Mouse (Mus musculus) embryonic stem cell, embryonic (primary cell): ENCODE data around the gene Hnrnpll.

Experiments used
- CTCF ChIA-PET, 4 experiments: fragments of 300-600 bp in 2 of 4; fragments of 350-600 bp in 2 of 4; sonication (Branson Sonifier 250); formaldehyde crosslinking; loops; one replicate each; lab custom pipeline; 2022; ENCODE audit warnings: inconsistent platforms in 2 of 4; lab: Charles Lee
- POLR2A ChIA-PET, 4 experiments: fragments of 300-600 bp in 2 of 4; fragments of 350-600 bp in 2 of 4; sonication (Branson Sonifier 250); formaldehyde crosslinking; loops; one replicate each; lab custom pipeline; 2022; ENCODE audit warnings: antibody characterized with exemption in 4 of 4, inconsistent platforms in 1 of 4; lab: Charles Lee

Gene Hnrnpll

DNA sequence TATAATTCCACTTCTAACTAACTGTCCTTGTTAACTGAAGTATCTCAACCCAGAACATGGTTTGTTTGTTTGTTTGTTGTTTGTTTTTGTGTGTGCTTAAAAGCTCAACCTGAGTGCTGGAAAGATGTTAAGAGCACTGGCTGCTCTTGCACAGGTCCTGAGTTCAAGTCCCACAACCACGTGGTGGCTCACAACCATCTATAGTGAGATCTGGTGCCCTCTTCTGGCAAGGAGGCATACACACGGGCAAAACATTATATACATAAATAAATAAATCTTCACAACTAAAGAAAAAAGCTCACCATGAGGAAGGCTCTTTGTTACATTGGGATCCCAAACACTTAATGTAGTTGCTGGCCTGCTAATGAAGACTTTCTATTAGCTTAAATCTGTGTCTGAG is 41.6 kb downstream of the Hnrnpll start:
- CTCF ChIA-PET, result interaction anchor here in 3 of 4 experiments (0.5 to 1.7 kb wide), 7 partner anchors 10 to 166 kb away, joined by 3 to 4 read pairs (median 4); no protein-coding TSS in a partner anchor
- POLR2A ChIA-PET, result interaction anchor here in 3 of 4 experiments (0.5 to 1.6 kb wide), 8 partner anchors 10 to 322 kb away, joined by 3 to 5 read pairs (median 3); partner anchors contain the start of genes Srsf7 (in 2 of the 3) and Ttc39d (in 2 of the 3)

- ChIA-PET CTCF (interaction anchor here in 3 of 4 experiments (0.5 to 2.6 kb wide), 13 partner anchors 8 to 1171 kb away, joined by 3 to 18 read pairs (median 4); no protein-coding TSS in a partner anchor), POLR2A (interaction anchor here in 3 of 4 experiments (0.7 to 3.2 kb wide), 15 partner anchors 11 to 188 kb away, joined by 3 to 18 read pairs (median 5); partner anchors contain the start of genes Srsf7 (in 2 of the 3), Ttc39d (in 2 of the 3) and Galm (in 1 of the 3))
These were observed 43.1 kb downstream of the Hnrnpll start for GRCm38 (mm10) chr17:80018976-80019541.

- CTCF ChIA-PET, result interaction anchor here (0.6 to 3.0 kb wide), 34 partner anchors 9 to 1172 kb away, joined by 3 to 18 read pairs (median 4); partner anchors contain the start of gene Cyp1b1 (in 1 of the 4)
- POLR2A ChIA-PET, result interaction anchor here in 3 of 4 experiments (0.7 to 3.2 kb wide), 30 partner anchors 8 to 237 kb away, joined by 3 to 18 read pairs (median 4); partner anchors contain the start of genes Srsf7 (in 2 of the 3), Ttc39d (in 2 of the 3) and Galm (in 1 of the 3)
These were observed 43.7 kb downstream of the Hnrnpll start for GRCm38 (mm10) chr17:80018239-80018975.

GRCm38 (mm10) chr17:80017389-80017788 is 44.7 kb downstream of the Hnrnpll start:
- ChIA-PET CTCF (interaction anchor here (0.5 to 3.0 kb wide), 60 partner anchors 9 to 543 kb away, joined by 3 to 18 read pairs (median 4); partner anchors contain the start of genes Cyp1b1 (in 1 of the 4), Dhx57 (in 1 of the 4) and Morn2 (in 1 of the 4)), POLR2A (interaction anchor here (0.5 to 3.2 kb wide), 34 partner anchors 9 to 545 kb away, joined by 3 to 18 read pairs (median 3); partner anchors contain the start of genes Srsf7 (in 2 of the 4), Ttc39d (in 2 of the 4) and Galm (in 1 of the 4))

GRCm38 (mm10) chr17:80016400-80016799 is 45.7 kb downstream of the Hnrnpll start:
- ChIA-PET CTCF (interaction anchor here in 3 of 4 experiments (0.7 to 3.0 kb wide), 6 partner anchors 11 to 1801 kb away, joined by 4 to 15 read pairs (median 9); no protein-coding TSS in a partner anchor), POLR2A (interaction anchor here in 2 of 4 experiments (0.7 to 3.2 kb wide), 3 partner anchors 9 to 191 kb away, joined by 5 to 18 read pairs (median 14); partner anchors contain the start of genes Srsf7 (in 2 of the 2) and Ttc39d (in 2 of the 2))

DNA sequence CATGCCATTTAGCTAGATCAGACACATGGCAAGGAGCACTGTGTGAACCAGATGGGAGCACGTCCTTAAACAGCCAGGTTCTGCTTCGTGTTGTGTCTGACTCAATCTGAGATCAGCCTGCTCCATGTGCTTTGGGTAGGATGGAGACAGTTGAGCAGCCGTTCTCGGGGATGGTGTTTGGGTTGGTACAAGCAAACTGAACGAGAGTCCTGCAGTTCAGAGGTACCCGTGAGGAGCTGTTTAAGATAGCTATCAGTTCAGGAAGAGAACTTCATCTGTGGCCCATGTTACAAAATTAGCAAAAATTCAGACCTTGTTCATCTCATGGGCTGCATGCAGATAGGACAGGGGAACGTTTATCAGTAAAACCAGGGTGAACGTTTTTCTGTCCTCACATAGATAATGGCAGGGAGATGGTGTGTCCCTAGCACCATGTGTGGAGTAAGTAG is 47.7 kb downstream of the Hnrnpll start:
- CTCF ChIA-PET, result interaction anchor here in 1 of 4 experiments (0.6 kb wide), 1 partner anchor 9 kb away, joined by 3 read pairs; no protein-coding TSS in a partner anchor
- POLR2A ChIA-PET, result interaction anchor here in 2 of 4 experiments (0.7 to 4.6 kb wide), 7 partner anchors 13 to 206 kb away, joined by 3 to 16 read pairs (median 4); partner anchors contain the start of genes Srsf7 (in 2 of the 2) and Ttc39d (in 2 of the 2)

GRCm38 (mm10) chr17:80009926-80010325 is 52.2 kb downstream of the Hnrnpll start:
- CTCF ChIA-PET, result interaction anchor here in 2 of 4 experiments (0.6 to 1.0 kb wide), 5 partner anchors 11 to 717 kb away, joined by 3 to 7 read pairs (median 4); no protein-coding TSS in a partner anchor
- POLR2A ChIA-PET, result interaction anchor here in 3 of 4 experiments (0.6 to 1.8 kb wide), 15 partner anchors 10 to 366 kb away, joined by 3 to 6 read pairs (median 3); partner anchors contain the start of genes Srsf7 (in 2 of the 3), Ttc39d (in 2 of the 3) and Atl2 (in 1 of the 3)

- POLR2A ChIA-PET, result interaction anchor here in 2 of 4 experiments (0.6 to 2.4 kb wide), 10 partner anchors 8 to 1113 kb away, joined by 3 to 7 read pairs (median 4); partner anchors contain the start of genes Srsf7 (in 1 of the 2) and Ttc39d (in 1 of the 2)
- CTCF ChIA-PET, result interaction anchor here in 2 of 4 experiments (0.5 to 1.4 kb wide), 3 partner anchors 9 to 293 kb away, joined by 4 to 6 read pairs (median 4); partner anchors contain the start of gene Cyp1b1 (in 1 of the 2)
These were observed 53.3 kb downstream of the Hnrnpll start for GRCm38 (mm10) chr17:80008847-80009246.

- ChIA-PET CTCF (interaction anchor here (0.6 to 2.2 kb wide), 23 partner anchors 12 to 289 kb away, joined by 3 to 15 read pairs (median 4); partner anchors contain the start of genes Atl2 (in 2 of the 4) and Cyp1b1 (in 1 of the 4)), POLR2A (interaction anchor here (0.6 to 2.7 kb wide), 18 partner anchors 8 to 379 kb away, joined by 3 to 8 read pairs (median 4); partner anchors contain the start of genes Atl2 (in 3 of the 4), Ttc39d (in 3 of the 4) and Srsf7 (in 2 of the 4))
These were observed 57.5 kb downstream of the Hnrnpll start for GRCm38 (mm10) chr17:80004345-80005239.

GRCm38 (mm10) chr17:80003851-80004250 is 58.3 kb downstream of the Hnrnpll start:
- ChIA-PET CTCF (interaction anchor here (0.6 to 2.2 kb wide), 18 partner anchors 11 to 155 kb away, joined by 3 to 15 read pairs (median 3); partner anchors contain the start of gene Atl2 (in 1 of the 4)), POLR2A (interaction anchor here in 3 of 4 experiments (0.6 to 2.7 kb wide), 7 partner anchors 13 to 379 kb away, joined by 3 to 8 read pairs (median 4); partner anchors contain the start of genes Atl2 (in 1 of the 3) and Ttc39d (in 1 of the 3))

- ChIA-PET POLR2A (interaction anchor here in 1 of 4 experiments (1.1 kb wide), 1 partner anchor 107 kb away, joined by 3 read pairs; no protein-coding TSS in a partner anchor), CTCF (no interaction called here)
These were observed 59.7 kb downstream of the Hnrnpll start for GRCm38 (mm10) chr17:80002385-80002852.

DNA sequence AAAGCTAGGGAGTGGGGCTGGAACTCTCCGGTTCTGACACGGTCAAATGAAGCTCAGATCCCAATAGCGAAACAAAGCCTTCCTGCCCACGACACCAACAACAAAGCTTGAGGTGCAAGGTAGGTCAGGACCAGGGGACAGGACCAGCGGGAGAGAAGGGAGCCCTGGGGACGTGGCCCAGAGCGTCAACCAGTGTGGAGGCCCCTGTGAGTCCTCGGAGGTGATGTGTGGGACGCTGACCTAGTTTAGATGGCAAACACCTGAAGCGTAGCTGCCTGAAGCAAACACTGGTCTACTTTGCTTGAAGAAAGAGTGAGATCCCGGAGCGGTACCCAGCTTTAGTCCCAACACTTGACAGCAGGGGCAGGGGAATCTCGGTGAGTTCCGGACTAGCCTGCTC is 62.5 kb downstream of the Hnrnpll start:
- ChIA-PET POLR2A (interaction anchor here in 3 of 4 experiments (0.6 to 2.2 kb wide), 18 partner anchors 8 to 527 kb away, joined by 3 to 12 read pairs (median 4); partner anchors contain the start of genes Atl2 (in 1 of the 3), Gemin6 (in 1 of the 3), Srsf7 (in 1 of the 3) and Ttc39d (in 1 of the 3)), CTCF (interaction anchor here in 2 of 4 experiments (0.6 to 2.3 kb wide), 4 partner anchors 11 to 338 kb away, joined by 5 to 7 read pairs (median 5); no protein-coding TSS in a partner anchor)

DNA sequence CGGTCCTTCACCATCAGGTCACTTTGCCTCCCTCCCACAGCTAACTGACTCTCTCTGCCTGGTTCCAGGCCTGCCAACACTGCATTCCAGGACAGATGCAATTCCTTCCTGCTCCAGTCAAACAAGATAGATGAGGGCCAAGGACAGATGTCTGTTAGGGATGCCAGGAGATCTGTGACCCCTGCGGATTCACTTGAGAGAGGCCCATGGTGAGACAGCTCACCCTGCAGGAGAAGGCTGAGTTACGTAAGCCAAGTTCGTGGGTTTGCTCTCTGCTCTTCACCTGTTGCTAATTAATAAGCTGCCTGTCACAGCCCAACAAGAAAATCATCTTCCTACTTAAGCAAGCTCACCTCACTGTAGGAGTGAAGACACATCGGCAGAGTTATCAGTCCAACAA is 63.1 kb downstream of the Hnrnpll start:
- CTCF ChIA-PET, result interaction anchor here in 3 of 4 experiments (0.6 to 2.3 kb wide), 3 partner anchors 176 to 525 kb away, joined by 3 to 5 read pairs (median 5); no protein-coding TSS in a partner anchor
- POLR2A ChIA-PET, result interaction anchor here in 2 of 4 experiments (0.6 to 2.2 kb wide), 11 partner anchors 9 to 208 kb away, joined by 3 to 8 read pairs (median 4); partner anchors contain the start of genes Atl2 (in 1 of the 2), Srsf7 (in 1 of the 2) and Ttc39d (in 1 of the 2)

DNA sequence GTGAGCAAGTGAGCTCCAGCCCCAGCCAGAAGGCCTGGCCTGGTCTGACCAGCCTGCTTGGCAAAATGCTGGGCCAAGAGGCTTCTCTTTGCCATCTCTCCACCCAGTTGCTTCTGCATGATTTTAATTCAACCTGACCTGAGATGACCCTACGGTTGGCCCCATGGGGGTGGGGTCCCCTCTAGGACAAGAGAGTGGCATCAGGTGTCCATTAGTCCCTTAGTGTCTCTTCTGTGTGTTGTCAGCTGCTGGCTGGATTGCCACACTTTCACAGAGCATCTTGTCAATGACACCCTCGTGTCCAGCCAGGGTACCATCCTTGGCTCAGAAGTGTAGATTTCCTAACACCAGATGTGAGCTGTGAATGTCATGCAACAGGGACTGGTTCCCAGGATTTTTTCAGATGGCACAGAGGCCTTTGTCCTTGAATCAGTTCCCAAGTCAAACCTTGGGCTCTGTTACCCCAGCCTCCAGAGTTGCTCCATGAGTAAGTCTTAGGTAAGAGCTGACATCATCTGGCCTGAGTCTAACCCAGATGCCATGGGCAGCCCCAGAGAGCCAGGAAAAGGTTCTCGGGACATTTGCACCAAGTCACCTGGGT is 66.9 kb downstream of the Hnrnpll start:
- POLR2A ChIA-PET, result no interaction called here

DNA sequence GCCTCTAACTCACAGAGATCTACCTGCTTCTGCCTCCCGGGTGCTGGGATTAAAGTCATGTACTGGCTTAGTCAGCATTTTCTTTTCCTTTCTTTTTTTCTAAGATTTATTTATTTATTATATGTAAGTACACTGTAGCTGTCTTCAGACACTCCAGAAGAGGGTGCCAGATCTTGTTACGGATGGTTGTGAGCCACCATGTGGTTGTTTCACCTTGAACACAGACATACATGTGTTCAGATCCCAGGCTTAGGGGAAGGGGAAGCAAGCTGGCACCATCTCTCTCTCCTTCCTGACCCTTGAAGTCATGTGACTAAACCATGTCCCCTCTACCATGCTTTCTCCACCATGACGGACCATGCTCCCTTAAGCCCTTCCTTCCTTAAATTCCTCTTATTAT is 70.0 kb downstream of the Hnrnpll start:
- CTCF ChIA-PET, result interaction anchor here in 2 of 4 experiments (0.5 to 1.7 kb wide), 3 partner anchors 12 to 24 kb away, joined by 3 to 7 read pairs (median 3); no protein-coding TSS in a partner anchor
- POLR2A ChIA-PET, result interaction anchor here in 2 of 4 experiments (0.5 to 0.6 kb wide), 2 partner anchors 14 to 456 kb away, joined by 3 read pairs; no protein-coding TSS in a partner anchor

More for the DNA sequence above, 66.9 kb downstream of the Hnrnpll start:
- CTCF ChIA-PET, result no interaction called here
